Mouse (Mus musculus) G1E (cell line): ENCODE data around the gene Fen1.

Source experiments
- CTCF ChIP-seq: IDR thresholded peaks from 2 replicates; pipeline ENCODE4 v1.5.1; 2012; ENCODE audit warnings: low read depth, low read length, inconsistent platforms, mixed read lengths
- GATA1 ChIP-seq: IDR thresholded peaks from 2 replicates; pipeline ENCODE4 v1.6.1; 2012; ENCODE audit warnings: borderline replicate concordance, low read length, inconsistent platforms, mixed read lengths

GRCm38 (mm10) chr19:10219593-10219992, 15.6 kb upstream of the Fen1 start:
- TF ChIP-seq CTCF (no peak), GATA1 (no peak)
